Mouse (Mus musculus) midbrain, embryonic 13.5 days (tissue): Measurements from ENCODE around the gene Cfap161. TPM values are rescaled to one million over a fixed set of nuclear protein-coding genes. Genes with fewer than 3 reads are reported as not detected.

Experiments used
- ATAC-seq: fragments of 200-750 bp; cut with Nextera tagmentation; 2 replicates; pipeline ENCODE4 v1.8.0; 2017; ENCODE audit warnings: mild to moderate bottlenecking, moderate TSS enrichment, moderate library complexity
- H3K27ac ChIP-seq: fragments of 300-500 bp; sonication (generic); 2 replicates; pipeline ENCODE4 v1.5.1; 2015; ENCODE audit warnings: inconsistent platforms, mild to moderate bottlenecking, moderate library complexity
- H3K27me3 ChIP-seq: fragments of 300-500 bp; sonication (generic); 2 replicates; pipeline ENCODE4 v1.6.1; 2015; ENCODE audit warnings: mild to moderate bottlenecking, inconsistent platforms
- H3K36me3 ChIP-seq: fragments of 300-500 bp; sonication (generic); 2 replicates; pipeline ENCODE4 v1.6.1; 2015; ENCODE audit warnings: mild to moderate bottlenecking, inconsistent platforms
- H3K4me1 ChIP-seq: fragments of 300-500 bp; sonication (generic); replicated peaks from 2 replicates; pipeline ENCODE4 v1.6.1; 2015; ENCODE audit warnings: inconsistent platforms
- H3K4me2 ChIP-seq: fragments of 300-500 bp; sonication (generic); replicated peaks from 2 replicates; pipeline ENCODE4 v1.6.1; 2015; ENCODE audit warnings: moderate library complexity, mild to moderate bottlenecking, inconsistent platforms
- H3K4me3 ChIP-seq: fragments of 300-500 bp; sonication (generic); replicated peaks from 2 replicates; pipeline ENCODE4 v1.5.1; 2015; ENCODE audit warnings: mild to moderate bottlenecking, inconsistent platforms
- H3K9ac ChIP-seq: fragments of 300-500 bp; sonication (generic); replicated peaks from 2 replicates; pipeline ENCODE4 v1.6.1; 2015; ENCODE audit warnings: mild to moderate bottlenecking, inconsistent platforms
- H3K9me3 ChIP-seq: fragments of 300-500 bp; sonication (generic); 2 replicates; pipeline ENCODE4 v1.6.1; 2016; ENCODE audit warnings: mild to moderate bottlenecking, inconsistent platforms
- WGBS: fragments of 180-500 bp; shearing (Covaris S2); methylation state at CpG from one replicate; pipeline ENCODE4 v1.1.7; 2015; 5-methylcytosine and 5-hydroxymethylcytosine counted together
- polyA plus RNA-seq: library from polyadenylated mRNA; unstranded; fragments of >200 nt; fragmentation: Nextera tagmentation; extraction: Ambion mirVana; gene quantifications from 2 replicates; pipeline ENCODE4 v1.2.1, GENCODE M21; 2015

The Cfap161 gene
- polyA plus RNA-seq, 1 experiment from 2014 or later: 0.89 TPM

GRCm38 (mm10) chr7:83751055-83751454 is 43.6 kb downstream of the Cfap161 start:
- H3K27me3 ChIP-seq: no peaks in the 10 kb centered on the region
- H3K9ac ChIP-seq: no peak overlapping the region
- no peaks in the 10 kb centered on the region for H3K36me3 ChIP-seq
- H3K27ac ChIP-seq: no peak overlapping the region
- 88% methylated on average over 1 of the region's 1 CpGs for WGBS
- no peak overlapping the region for H3K4me2 ChIP-seq
- H3K9me3 ChIP-seq: no peaks in the 10 kb centered on the region
- peaks cover 7% of the 10 kb centered on the region; the same call in 1 of the 2 replicates for H3K4me1 ChIP-seq
- no peak overlapping the region for H3K4me3 ChIP-seq
- no peak for ATAC-seq

GRCm38 (mm10) chr7:83748405-83748804 is 46.3 kb downstream of the Cfap161 start:
- Histone ChIP-seq H3K4me1 (peaks cover 18% of the 10 kb centered on the region; the same call in 1 of the 2 replicates), H3K27ac (no peak overlapping the region), H3K9me3 (no peaks in the 10 kb centered on the region), H3K9ac (no peak overlapping the region), H3K27me3 (0 out of 2 replicates have a peak, but pooled peaks cover 4% of the 10 kb centered on the region), H3K4me2 (no peak overlapping the region), H3K4me3 (no peak overlapping the region), H3K36me3 (no peaks in the 10 kb centered on the region)
- WGBS: 86% methylated on average over 1 of the region's 1 CpGs
- no peak for ATAC-seq

- 69% methylated on average over 8 of the region's 8 CpGs for WGBS
- ATAC-seq: peak; percentile 56
- H3K4me2 ChIP-seq: no peak overlapping the region
These were observed 48.5 kb downstream of the Cfap161 start for GRCm38 (mm10) chr7:83746107-83746687.

GRCm38 (mm10) chr7:83745413-83746106 is 49.1 kb downstream of the Cfap161 start, which contains the start of gene Il16:
TSS of gene Il16 (minus strand) at chr7:83745726.
- Histone ChIP-seq H3K9me3 (no peaks in the 10 kb centered on the region), H3K27me3 (0 out of 2 replicates have a peak, but pooled peaks cover 4% of the 10 kb centered on the region)
- peak; percentile 29; the same call in 1 of the 2 replicates for ATAC-seq

More at GRCm38 (mm10) chr7:83746107-83746687, 48.5 kb downstream of the Cfap161 start:
- H3K9me3 ChIP-seq: no peaks in the 10 kb centered on the region
- H3K27ac ChIP-seq: no peak overlapping the region
- H3K9ac ChIP-seq: no peak overlapping the region
- no peak overlapping the region for H3K4me3 ChIP-seq
- peaks cover 18% of the 10 kb centered on the region; the same call in 1 of the 2 replicates for H3K4me1 ChIP-seq
- H3K36me3 ChIP-seq: no peaks in the 10 kb centered on the region
- H3K27me3 ChIP-seq: 0 out of 2 replicates have a peak, but pooled peaks cover 4% of the 10 kb centered on the region

GRCm38 (mm10) chr7:83745065-83745412 is 49.6 kb downstream of the Cfap161 start:
- ATAC-seq: 0 out of 2 replicates have a peak, but pooled peaks have one; percentile 43
- no peaks in the 10 kb centered on the region for H3K36me3 ChIP-seq
- no peak overlapping the region for H3K27ac ChIP-seq
- 0 out of 2 replicates have a peak, but pooled peaks cover 4% of the 10 kb centered on the region for H3K27me3 ChIP-seq
- peaks cover 18% of the 10 kb centered on the region for H3K4me1 ChIP-seq
- 81% methylated on average over 9 of the region's 9 CpGs for WGBS
- no peaks in the 10 kb centered on the region for H3K9me3 ChIP-seq
- H3K4me2 ChIP-seq: no peak overlapping the region
- H3K9ac ChIP-seq: no peak overlapping the region
- H3K4me3 ChIP-seq: no peak overlapping the region

More at GRCm38 (mm10) chr7:83745413-83746106, 49.1 kb downstream of the Cfap161 start, which contains the start of gene Il16:
- no peak within 1 kb of the TSS for H3K4me2 ChIP-seq
- no peaks in the 10 kb centered on the region for H3K36me3 ChIP-seq
- no peak within 1 kb of the TSS for H3K9ac ChIP-seq
- peaks cover 18% of the 10 kb centered on the region; the same call in 1 of the 2 replicates for H3K4me1 ChIP-seq
- no peak within 1 kb of the TSS for H3K4me3 ChIP-seq
- WGBS: 48% methylated on average over 20 of the region's 20 CpGs
- no peak within 1 kb of the TSS for H3K27ac ChIP-seq

- H3K36me3 ChIP-seq: no peaks in the 10 kb centered on the region
- no peak overlapping the region for H3K4me3 ChIP-seq
- no peak overlapping the region for H3K27ac ChIP-seq
- H3K4me1 ChIP-seq: peaks cover 18% of the 10 kb centered on the region
- H3K4me2 ChIP-seq: no peak overlapping the region
- ATAC-seq: no peak; the same call in 1 of the 2 replicates
- H3K27me3 ChIP-seq: 0 out of 2 replicates have a peak, but pooled peaks cover 4% of the 10 kb centered on the region
- H3K9me3 ChIP-seq: no peaks in the 10 kb centered on the region
- 77% methylated on average over 4 of the region's 4 CpGs for WGBS
- no peak overlapping the region for H3K9ac ChIP-seq
These were observed 50.4 kb downstream of the Cfap161 start for GRCm38 (mm10) chr7:83744250-83744649.

- ATAC-seq: no peak
- 70% methylated on average over 3 of the region's 3 CpGs for WGBS
- Histone ChIP-seq H3K27me3 (0 out of 2 replicates have a peak, but pooled peaks cover 4% of the 10 kb centered on the region), H3K36me3 (no peaks in the 10 kb centered on the region), H3K9me3 (no peaks in the 10 kb centered on the region), H3K27ac (no peak overlapping the region), H3K4me1 (peaks cover 16% of the 10 kb centered on the region), H3K4me2 (no peak overlapping the region), H3K9ac (no peak overlapping the region), H3K4me3 (no peak overlapping the region)
These were observed 52.0 kb downstream of the Cfap161 start for GRCm38 (mm10) chr7:83742690-83743089.

- no peak overlapping the region for H3K4me2 ChIP-seq
- 79% methylated on average over 2 of the region's 2 CpGs for WGBS
- no peaks in the 10 kb centered on the region for H3K36me3 ChIP-seq
- no peak overlapping the region for H3K27ac ChIP-seq
- H3K4me3 ChIP-seq: no peak overlapping the region
- ATAC-seq: no peak
- H3K9ac ChIP-seq: no peak overlapping the region
- H3K4me1 ChIP-seq: peaks cover 16% of the 10 kb centered on the region
- H3K9me3 ChIP-seq: no peaks in the 10 kb centered on the region
- 0 out of 2 replicates have a peak, but pooled peaks cover 4% of the 10 kb centered on the region for H3K27me3 ChIP-seq
These were observed 52.7 kb downstream of the Cfap161 start for GRCm38 (mm10) chr7:83742026-83742425.

GRCm38 (mm10) chr7:83739680-83740310 is 54.9 kb downstream of the Cfap161 start:
- Histone ChIP-seq H3K36me3 (no peaks in the 10 kb centered on the region), H3K27me3 (no peaks in the 10 kb centered on the region), H3K4me3 (no peak overlapping the region), H3K9ac (no peak overlapping the region), H3K4me2 (no peak overlapping the region), H3K4me1 (no peaks in the 10 kb centered on the region; the same call in 1 of the 2 replicates), H3K27ac (no peak overlapping the region), H3K9me3 (no peaks in the 10 kb centered on the region)
- WGBS: 45% methylated on average over 7 of the region's 7 CpGs
- no peak for ATAC-seq

- WGBS: 86% methylated on average over 10 of the region's 10 CpGs
- no peak for ATAC-seq
- Histone ChIP-seq H3K27me3 (no peaks in the 10 kb centered on the region), H3K9me3 (no peaks in the 10 kb centered on the region), H3K4me3 (no peak overlapping the region), H3K9ac (no peak overlapping the region), H3K4me2 (no peak overlapping the region), H3K4me1 (no peaks in the 10 kb centered on the region; the same call in 1 of the 2 replicates), H3K27ac (no peak overlapping the region), H3K36me3 (no peaks in the 10 kb centered on the region)
These were observed 55.8 kb downstream of the Cfap161 start for GRCm38 (mm10) chr7:83738623-83739462.

- 82% methylated on average over 6 of the region's 6 CpGs for WGBS
- H3K4me2 ChIP-seq: no peak overlapping the region
- H3K27me3 ChIP-seq: no peaks in the 10 kb centered on the region
- H3K9ac ChIP-seq: no peak overlapping the region
- no peaks in the 10 kb centered on the region; the same call in 1 of the 2 replicates for H3K4me1 ChIP-seq
- H3K27ac ChIP-seq: no peak overlapping the region
- no peaks in the 10 kb centered on the region for H3K36me3 ChIP-seq
- no peak for ATAC-seq
- no peaks in the 10 kb centered on the region for H3K9me3 ChIP-seq
- no peak overlapping the region for H3K4me3 ChIP-seq
These were observed 56.7 kb downstream of the Cfap161 start for GRCm38 (mm10) chr7:83737914-83738490.
